ENCODE assay signal across 9 mouse cellular contexts in genomic region chr9:74860461-74860860, GRCm38 (mm10). TPM values are rescaled to one million over a fixed set of nuclear protein-coding genes. Genes with fewer than 3 reads are reported as not detected.
DNase-seq lines count a peak whose midpoint lies in the region; ATAC-seq lines count a peak whose summit lies in the region.
"Had no signal": no experiment of that assay in that cellular context is flagged by ENCODE, and none has a peak within 500 bp of the region (broad histone marks: within the 10 kb centered on the region; RNA-seq: fewer than 3 reads in every experiment).

No protein-coding gene starts in this region.

- no peak for DNase-seq in heart, postnatal 25 days (ENCODE audit: low spot score)
- peak; percentile 93 for DNase-seq in midbrain, embryonic 11.5 days (ENCODE audit: low spot score, missing footprints)
- peak; percentile 57 for DNase-seq in retina, postnatal 1 day
- DNase-seq in cerebellum, postnatal 36 days = no peak
- no peak for DNase-seq in layer of hippocampus, postnatal 25 days (ENCODE audit: extremely low spot score in 1 of 2, low spot score in 1 of 2)
- DNase-seq: cerebellum, adult 11 months had no signal

- intact Hi-C loops in heart, postnatal 25 days (cut with DNase I) = loop anchor here (10.0 kb wide), 1 partner anchor 316 kb away; no protein-coding TSS in a partner anchor

- H3K9ac ChIP-seq in heart, embryonic 11.5 days (ENCODE audit: low read depth, low read length) = no peak overlapping the region
- no peak overlapping the region for H3K9ac ChIP-seq in midbrain, embryonic 11.5 days (ENCODE audit: low read length)
- H3K9ac ChIP-seq in midbrain, embryonic 16.5 days (ENCODE audit: low read depth, low read length) = no peak overlapping the region
- no peak overlapping the region for H3K9ac ChIP-seq in intestine, embryonic 15.5 days

- 3% methylated on average over 18 of the region's 18 CpGs for WGBS in heart, embryonic 11.5 days (ENCODE audit: insufficient replicate concordance)
- under 1% methylated on average over 18 of the region's 18 CpGs for WGBS in midbrain, embryonic 11.5 days
- 6% methylated on average over 18 of the region's 18 CpGs for WGBS in midbrain, embryonic 16.5 days
- 23% methylated on average over 18 of the region's 18 CpGs for WGBS in intestine, embryonic 15.5 days

- H3K4me1 ChIP-seq in heart, embryonic 11.5 days (ENCODE audit: control insufficient read depth, insufficient read depth, low read length) = peaks cover 18% of the 10 kb centered on the region
- H3K4me1 ChIP-seq in midbrain, embryonic 11.5 days (ENCODE audit: control insufficient read depth, insufficient read depth, low read length) = peaks cover 36% of the 10 kb centered on the region
- peaks cover 18% of the 10 kb centered on the region for H3K4me1 ChIP-seq in midbrain, embryonic 16.5 days (ENCODE audit: control insufficient read depth, insufficient read depth, low read length)
- peaks cover 24% of the 10 kb centered on the region for H3K4me1 ChIP-seq in intestine, embryonic 15.5 days (replicated peaks)

- H3K27ac ChIP-seq in heart, embryonic 11.5 days (ENCODE audit: low read depth, low read length) = no peak overlapping the region
- no peak overlapping the region for H3K27ac ChIP-seq in midbrain, embryonic 11.5 days (ENCODE audit: low read depth, low read length)
- no peak overlapping the region for H3K27ac ChIP-seq in midbrain, embryonic 16.5 days (ENCODE audit: low read length)
- H3K27ac ChIP-seq in intestine, embryonic 15.5 days = no peak overlapping the region

- peak overlapping the region; percentile 14; the same call in 1 of the 2 replicates for H3K4me3 ChIP-seq in heart, embryonic 11.5 days (ENCODE audit: low read depth, low read length)
- H3K4me3 ChIP-seq in midbrain, embryonic 11.5 days (ENCODE audit: low read depth, low read length) = no peak overlapping the region
- no peak overlapping the region for H3K4me3 ChIP-seq in midbrain, embryonic 16.5 days (ENCODE audit: low read depth, low read length)
- 0 out of 2 replicates have a peak overlapping the region, but pooled peaks have one; percentile 9 for H3K4me3 ChIP-seq in intestine, embryonic 15.5 days (replicated peaks)

- H3K36me3 ChIP-seq in heart, embryonic 11.5 days (ENCODE audit: control insufficient read depth, insufficient read depth, low read length) = no peaks in the 10 kb centered on the region
- H3K36me3 ChIP-seq in midbrain, embryonic 11.5 days (ENCODE audit: control insufficient read depth, insufficient read depth, low read length) = no peaks in the 10 kb centered on the region
- no peaks in the 10 kb centered on the region for H3K36me3 ChIP-seq in midbrain, embryonic 16.5 days (ENCODE audit: control insufficient read depth, insufficient read depth, low read length)
- no peaks in the 10 kb centered on the region for H3K36me3 ChIP-seq in intestine, embryonic 15.5 days

- H3K27me3 ChIP-seq in heart, embryonic 11.5 days (ENCODE audit: control insufficient read depth, insufficient read depth, low read length) = peaks cover 98% of the 10 kb centered on the region
- H3K27me3 ChIP-seq in midbrain, embryonic 11.5 days (ENCODE audit: control insufficient read depth, insufficient read depth, low read length) = peaks cover 86% of the 10 kb centered on the region
- H3K27me3 ChIP-seq in midbrain, embryonic 16.5 days (ENCODE audit: control insufficient read depth, insufficient read depth, low read depth, low read length) = peaks cover 48% of the 10 kb centered on the region
- peaks cover 88% of the 10 kb centered on the region for H3K27me3 ChIP-seq in intestine, embryonic 15.5 days (replicated peaks)

- H3K9me3 ChIP-seq in heart, embryonic 11.5 days (replicated peaks; ENCODE audit: control insufficient read depth, low read length) = no peaks in the 10 kb centered on the region
- H3K9me3 ChIP-seq in midbrain, embryonic 11.5 days (ENCODE audit: control insufficient read depth, low read length) = no peaks in the 10 kb centered on the region
- no peaks in the 10 kb centered on the region for H3K9me3 ChIP-seq in midbrain, embryonic 16.5 days (replicated peaks; ENCODE audit: control insufficient read depth, low read length, poor library complexity, severe bottlenecking)
- no peaks in the 10 kb centered on the region for H3K9me3 ChIP-seq in intestine, embryonic 15.5 days

- no peak for ATAC-seq in heart, embryonic 11.5 days (replicated peaks; ENCODE audit: insufficient number of reproducible peaks, low FRiP score, low TSS enrichment)
- peak; percentile 39 for ATAC-seq in midbrain, embryonic 11.5 days (ENCODE audit: low FRiP score)
- ATAC-seq in midbrain, embryonic 16.5 days = no peak
- no peak for ATAC-seq in intestine, embryonic 15.5 days

- peak overlapping the region; percentile 98; the same call in 1 of the 2 replicates for H3K4me2 ChIP-seq in heart, embryonic 11.5 days
- peak overlapping the region; percentile 10; the same call in 1 of the 2 replicates for H3K4me2 ChIP-seq in midbrain, embryonic 11.5 days
- H3K4me2 ChIP-seq in midbrain, embryonic 16.5 days (ENCODE audit: low read length) = no peak overlapping the region
- H3K4me2 ChIP-seq in intestine, embryonic 15.5 days (replicated peaks) = no peak overlapping the region

RNA-seq across cellular contexts. Expression of gene Onecut1, which starts 1.3 kb away (rescaled TPM):
- 0.10 TPM in 1 of 2 replicates, not detected in the other for polyA plus RNA-seq in heart, embryonic 11.5 days (2014; fragmentation: Nextera tagmentation; extraction: Ambion mirVana)
- not detected for total RNA-seq in heart, postnatal 25 days (2021)
- 14.7 and 14.8 TPM in 2 replicates for polyA plus RNA-seq in midbrain, embryonic 11.5 days (2014; fragmentation: Nextera tagmentation; extraction: Ambion mirVana)
- polyA plus RNA-seq in midbrain, embryonic 16.5 days (2015; fragmentation: Nextera tagmentation; extraction: Ambion mirVana) = 5.8 and 6.1 TPM in 2 replicates
- 1.8 and 2.3 TPM in 2 replicates for polyA plus RNA-seq in intestine, embryonic 15.5 days (2015; fragmentation: Nextera tagmentation; extraction: Ambion mirVana)
- 1 to 10 TPM in 1 of 2 experiments, under 1 TPM in 1; 0.37 to 1.1 TPM for total RNA-seq in layer of hippocampus, postnatal 25 days (2021)

Comparison
In these comparisons a context has a peak if more than half of its experiments do, and no peak if none do; other contexts are left out.
1. H3K4me2 ChIP-seq: peak in heart, embryonic 11.5 days (single experiment) and midbrain, embryonic 11.5 days (single experiment); none in midbrain, embryonic 16.5 days (single experiment) and intestine, embryonic 15.5 days (single experiment).
2. H3K4me3 ChIP-seq: peak in heart, embryonic 11.5 days (single experiment) and intestine, embryonic 15.5 days (single experiment); none in midbrain, embryonic 11.5 days (single experiment) and midbrain, embryonic 16.5 days (single experiment).
3. DNase-seq: peak in midbrain, embryonic 11.5 days (single experiment) and retina, postnatal 1 day (single experiment); none in heart, postnatal 25 days (single experiment), cerebellum, postnatal 36 days (0 of 2) and layer of hippocampus, postnatal 25 days (0 of 2).